Mouse (Mus musculus) G1E (cell line): ENCODE measurements at regions not wholly inside any gene's neighbourhood (a gene's known extent, or its start where the extent isn't known, plus 50 kb on each side); places are given as distances from the start of the nearest gene placed in this dataset.

Source experiments
- ATAC-seq: 2 replicates; pipeline ENCODE4 v1.8.0; 2016; ENCODE audit warnings: mild to moderate bottlenecking; ENCODE audit not compliant: insufficient number of reproducible peaks, poor library complexity, low FRiP score, severe bottlenecking; ENCODE audit errors: extremely low read depth
- DNase-seq: peaks from one replicate; pipeline ENCODE4 v3.0.0; 2012; ENCODE audit warnings: low spot score
- H3K27me3 ChIP-seq: 2 replicates; pipeline ENCODE4 v1.6.1; 2012; ENCODE audit warnings: mild to moderate bottlenecking, low read length, inconsistent platforms; ENCODE audit not compliant: insufficient read depth
- H3K36me3 ChIP-seq: replicated peaks from 2 replicates; pipeline ENCODE3; 2012; ENCODE audit warnings: mild to moderate bottlenecking, inconsistent platforms
- H3K4me1 ChIP-seq: 2 replicates; pipeline ENCODE4 v1.6.1; 2012; ENCODE audit warnings: low read depth, low read length, inconsistent platforms, mixed read lengths; ENCODE audit not compliant: insufficient read depth
- H3K4me3 ChIP-seq: 2 replicates; pipeline ENCODE4 v1.5.1; 2012; ENCODE audit warnings: low read depth, mild to moderate bottlenecking, inconsistent platforms, low read length, moderate library complexity, mixed read lengths
- H3K9me3 ChIP-seq: replicated peaks from 2 replicates; pipeline ENCODE4 v1.6.1; 2012; ENCODE audit warnings: inconsistent platforms
- CTCF ChIP-seq: IDR thresholded peaks from 2 replicates; pipeline ENCODE4 v1.5.1; 2012; ENCODE audit warnings: low read depth, low read length, inconsistent platforms, mixed read lengths
- GATA1 ChIP-seq: IDR thresholded peaks from 2 replicates; pipeline ENCODE4 v1.6.1; 2012; ENCODE audit warnings: borderline replicate concordance, low read length, inconsistent platforms, mixed read lengths
- GATA2 ChIP-seq: IDR thresholded peaks from 2 replicates; pipeline ENCODE4 v1.6.1; 2012; ENCODE audit warnings: low read depth, low read length, inconsistent platforms, borderline replicate concordance
- POLR2AphosphoS5 ChIP-seq: IDR thresholded peaks from 2 replicates; pipeline ENCODE4 v1.6.1; 2012; ENCODE audit warnings: low read depth, low read length, inconsistent platforms; ENCODE audit not compliant: insufficient replicate concordance
- TAL1 ChIP-seq: conservative IDR thresholded peaks from 2 replicates; pipeline ENCODE4 v1.6.1; 2012; ENCODE audit warnings: low read depth, low read length, inconsistent platforms, mixed read lengths

DNA sequence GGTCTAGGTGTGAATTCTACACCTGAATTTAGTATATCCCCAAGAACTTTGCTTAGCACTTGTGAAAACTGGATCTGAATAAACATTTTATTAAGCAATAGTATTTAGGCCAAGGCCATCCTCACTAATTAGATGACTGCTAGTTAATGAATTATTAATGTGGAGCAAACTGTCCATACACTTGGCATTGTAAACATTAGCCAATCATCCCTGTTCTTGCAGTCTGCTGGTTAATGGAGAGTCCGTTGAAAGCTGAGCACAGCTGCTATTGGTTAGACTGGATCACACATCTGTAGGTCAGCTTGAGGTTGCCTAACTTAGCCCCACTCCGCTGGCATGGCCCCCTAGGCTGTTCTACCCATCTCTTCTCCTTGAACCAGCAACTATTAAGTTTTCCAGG is 826.2 kb upstream of the 4930452B06Rik start:
- Histone ChIP-seq H3K4me3 (no peak overlapping the region), H3K4me1 (no peaks in the 10 kb centered on the region), H3K27me3 (no peaks in the 10 kb centered on the region), H3K9me3 (no peaks in the 10 kb centered on the region), H3K36me3 (no peaks in the 10 kb centered on the region)
- no peak for ATAC-seq
- TF ChIP-seq CTCF = no peak
- TF ChIP-seq GATA2 = no peak
- no peak for TF ChIP-seq TAL1
- TF ChIP-seq GATA1 = no peak
- TF ChIP-seq POLR2AphosphoS5 = no peak
- no peak for DNase-seq

DNA sequence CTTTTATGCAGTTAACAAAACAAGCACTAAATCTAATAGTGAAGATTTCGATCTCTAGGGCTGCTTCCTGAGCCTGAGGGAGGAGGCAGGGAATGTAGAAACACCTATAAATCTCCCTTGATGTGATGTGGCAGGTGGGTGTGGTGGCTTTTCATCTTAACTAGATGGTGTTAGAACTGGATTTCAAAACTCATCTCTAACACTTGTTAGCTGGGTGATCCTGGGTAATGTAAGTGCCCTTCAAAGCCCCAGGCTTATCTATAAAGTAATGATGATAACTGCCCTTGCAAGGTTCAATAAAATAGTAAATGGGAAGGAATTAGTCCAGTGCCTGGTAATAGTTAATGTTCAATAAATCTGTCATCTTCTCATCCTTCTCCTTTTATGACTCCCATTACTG is 822.5 kb upstream of the 4930452B06Rik start:
- Histone ChIP-seq H3K27me3 (no peaks in the 10 kb centered on the region), H3K4me3 (no peak overlapping the region), H3K36me3 (no peaks in the 10 kb centered on the region), H3K4me1 (no peaks in the 10 kb centered on the region), H3K9me3 (no peaks in the 10 kb centered on the region)
- DNase-seq = no peak
- TF ChIP-seq GATA2 (no peak), CTCF (no peak), GATA1 (no peak), POLR2AphosphoS5 (no peak), TAL1 (no peak)
- no peak for ATAC-seq

DNA sequence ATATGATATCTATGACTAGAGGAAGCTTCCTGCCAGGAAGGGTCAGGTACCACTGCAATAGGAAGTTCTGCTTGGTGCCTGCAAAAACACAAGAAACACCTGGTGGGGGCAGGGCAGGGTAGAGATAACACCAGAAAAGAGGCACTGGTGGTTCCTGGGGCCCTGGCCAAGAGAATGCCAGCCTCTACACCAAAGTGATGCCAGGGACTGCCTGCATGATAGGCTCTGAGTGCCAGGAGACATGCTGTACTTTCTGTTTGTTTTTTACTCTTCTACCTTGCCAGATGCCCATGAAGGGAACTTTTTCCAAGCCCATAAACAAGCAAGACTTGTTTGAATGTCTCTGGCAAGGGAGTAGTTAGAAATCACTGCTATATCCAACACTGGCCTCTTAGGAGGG is 812.9 kb upstream of the 4930452B06Rik start:
- Histone ChIP-seq H3K4me1 (no peaks in the 10 kb centered on the region), H3K27me3 (no peaks in the 10 kb centered on the region), H3K4me3 (no peak overlapping the region), H3K9me3 (no peaks in the 10 kb centered on the region), H3K36me3 (no peaks in the 10 kb centered on the region)
- ATAC-seq = no peak
- DNase-seq = no peak
- TF ChIP-seq POLR2AphosphoS5 (no peak), GATA2 (no peak)

DNA sequence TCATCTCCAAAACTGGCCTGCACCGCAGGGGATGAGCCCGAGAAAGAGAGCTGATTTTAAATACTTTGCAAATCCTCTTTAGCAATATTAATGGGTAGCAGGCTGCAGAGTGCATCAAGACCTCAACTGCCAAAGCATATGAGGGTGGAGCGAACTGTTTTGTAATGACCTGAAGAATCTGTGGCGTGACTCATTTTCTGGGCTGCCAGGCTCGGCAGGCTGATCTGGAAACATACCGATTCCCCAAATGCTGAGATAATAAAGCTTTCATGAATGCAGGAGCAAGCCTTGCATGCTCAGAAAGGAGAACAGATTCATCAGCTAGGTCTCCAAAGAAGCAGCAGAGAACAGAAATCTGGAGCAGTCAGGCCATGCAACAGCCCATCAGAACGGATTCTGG is 809.1 kb upstream of the 4930452B06Rik start:
- no peaks in the 10 kb centered on the region for H3K36me3 ChIP-seq
- no peak for DNase-seq
- no peaks in the 10 kb centered on the region for H3K9me3 ChIP-seq
- H3K4me1 ChIP-seq = no peaks in the 10 kb centered on the region
- TF ChIP-seq GATA1 (no peak), GATA2 (no peak), POLR2AphosphoS5 (no peak), TAL1 (no peak), CTCF (no peak)
- no peak for ATAC-seq
- no peak overlapping the region for H3K4me3 ChIP-seq
- no peaks in the 10 kb centered on the region for H3K27me3 ChIP-seq

- DNase-seq = no peak
- no peaks in the 10 kb centered on the region for H3K9me3 ChIP-seq
- no peaks in the 10 kb centered on the region for H3K4me1 ChIP-seq
- H3K27me3 ChIP-seq = no peaks in the 10 kb centered on the region
- ATAC-seq = no peak
- H3K36me3 ChIP-seq = no peaks in the 10 kb centered on the region
- no peak overlapping the region for H3K4me3 ChIP-seq
- TF ChIP-seq CTCF (no peak), POLR2AphosphoS5 (no peak), GATA1 (no peak), TAL1 (no peak), GATA2 (no peak)
These were observed 803.6 kb upstream of the 4930452B06Rik start for GRCm38 (mm10) chr14:9469686-9470085.

DNA sequence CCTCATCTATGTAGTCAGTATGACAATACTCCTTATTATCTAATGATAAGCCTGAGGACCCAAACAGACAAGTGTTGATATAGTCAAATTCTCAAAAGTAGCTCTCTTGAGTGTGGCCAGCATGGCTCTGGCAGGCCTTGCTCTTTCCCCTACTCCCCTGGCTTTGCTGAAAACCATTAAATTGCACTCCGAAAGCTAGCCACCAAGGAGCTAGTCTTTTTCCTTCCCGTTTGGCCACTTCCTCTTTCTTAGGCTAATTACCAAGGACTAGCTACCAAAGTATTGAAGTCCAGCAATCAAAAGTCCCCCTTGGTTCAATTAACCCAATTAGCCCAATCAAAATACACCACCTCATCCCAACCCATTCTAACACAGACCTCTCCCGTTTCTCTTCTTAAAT is 802.6 kb upstream of the 4930452B06Rik start:
- DNase-seq (no peak), ATAC-seq (no peak)
- no peak overlapping the region for H3K4me3 ChIP-seq
- H3K9me3 ChIP-seq = no peaks in the 10 kb centered on the region
- no peaks in the 10 kb centered on the region for H3K27me3 ChIP-seq
- TF ChIP-seq GATA2 (no peak), GATA1 (no peak), CTCF (no peak), TAL1 (no peak), POLR2AphosphoS5 (no peak)
- H3K4me1 ChIP-seq = no peaks in the 10 kb centered on the region
- H3K36me3 ChIP-seq = no peaks in the 10 kb centered on the region

- no peaks in the 10 kb centered on the region for H3K36me3 ChIP-seq
- TF ChIP-seq TAL1 = no peak
- no peak for TF ChIP-seq GATA2
- TF ChIP-seq CTCF = no peak
- TF ChIP-seq GATA1 = no peak
- no peak for TF ChIP-seq POLR2AphosphoS5
- H3K4me1 ChIP-seq = no peaks in the 10 kb centered on the region
- DNase-seq (no peak), ATAC-seq (no peak)
- no peaks in the 10 kb centered on the region for H3K9me3 ChIP-seq
- no peaks in the 10 kb centered on the region for H3K27me3 ChIP-seq
- no peak overlapping the region for H3K4me3 ChIP-seq
These were observed 801.8 kb upstream of the 4930452B06Rik start for GRCm38 (mm10) chr14:9467690-9468458.
